Mouse (Mus musculus) neural tube, embryonic 11.5 days (tissue): Measurements from ENCODE around the gene Spatc1l. TPM values are rescaled to one million over a fixed set of nuclear protein-coding genes. Genes with fewer than 3 reads are reported as not detected.

ENCODE experiments used
- polyA plus RNA-seq: library from polyadenylated mRNA; unstranded; fragments of >200 nt; fragmentation: Nextera tagmentation; extraction: Ambion mirVana; gene quantifications from 2 replicates; pipeline ENCODE4 v1.2.1, GENCODE M21; 2014

Gene Spatc1l
- polyA plus RNA-seq, 1 experiment from 2014 or later = not detected

Other genes starting within 250 kb of the Spatc1l start
- gene Dip2a, start 217.0 kb upstream of the Spatc1l start, polyA plus RNA-seq = 4.3 and 4.7 TPM in 2 replicates
- not detected in 2 replicates for gene AC141477.1, start 121.8 kb upstream of the Spatc1l start, polyA plus RNA-seq
- gene Pcnt, start 119.5 kb upstream of the Spatc1l start, polyA plus RNA-seq = 15.6 and 16.9 TPM in 2 replicates
- gene 2610028H24Rik, start 113.2 kb upstream of the Spatc1l start, polyA plus RNA-seq = not detected in 2 replicates
- gene Mcm3ap, start 93.3 kb upstream of the Spatc1l start, polyA plus RNA-seq = 75.1 and 79.7 TPM in 2 replicates
- 5.6 and 5.9 TPM in 2 replicates for gene Ybey, start 93.2 kb upstream of the Spatc1l start, polyA plus RNA-seq
- gene Lss, start 30.7 kb upstream of the Spatc1l start, polyA plus RNA-seq = 47.9 and 60.9 TPM in 2 replicates
- gene Ftcd, start 13.4 kb downstream of the Spatc1l start, polyA plus RNA-seq = not detected in 2 replicates
- 10.3 and 11.6 TPM in 2 replicates for gene Col6a2, start 61.4 kb downstream of the Spatc1l start, polyA plus RNA-seq
- 12.6 and 13.2 TPM in 2 replicates for gene Col6a1, start 163.9 kb downstream of the Spatc1l start, polyA plus RNA-seq